Mouse (Mus musculus) MEL (cell line): ENCODE data around the gene Med24. TPM values are rescaled to one million over a fixed set of nuclear protein-coding genes. Genes with fewer than 3 reads are reported as not detected.
"Not testable (repeated sequence)": the region's sequence is repeated elsewhere in the genome, so short reads cannot be mapped to it uniquely, and the experiment has no call there.

Source experiments
- DNase-seq: peaks from one replicate; pipeline ENCODE4 v3.0.0; 2011; ENCODE audit warnings: low read depth, low spot score
- H3K27ac ChIP-seq: 2 replicates; pipeline ENCODE4 v1.5.1; 2012; ENCODE audit warnings: low read depth, mild to moderate bottlenecking, control low read depth, low read length, moderate library complexity; ENCODE audit not compliant: control insufficient read depth
- H3K27me3 ChIP-seq, 2 experiments: fragments of 150-350 bp in 1 of 2; sonication (generic) in 1 of 2; 2 replicates each; pipeline ENCODE4 v1.6.1; 2012; ENCODE audit warnings: low read length in 2 of 2, mild to moderate bottlenecking in 2 of 2, improper control_type of control experiment in 1 of 2, moderate library complexity in 1 of 2; ENCODE audit not compliant: insufficient read depth in 2 of 2, control insufficient read depth in 1 of 2
- H3K36me3 ChIP-seq, 2 experiments: 2 replicates each; pipeline ENCODE4 v1.6.1; 2012 to 2014; ENCODE audit warnings: low read length in 2 of 2, improper control_type of control experiment in 1 of 2, inconsistent platforms in 1 of 2, mild to moderate bottlenecking in 1 of 2; ENCODE audit not compliant: insufficient read depth in 2 of 2, control insufficient read depth in 1 of 2
- H3K4me1 ChIP-seq, 2 experiments: fragments of 150-350 bp in 1 of 2; sonication (generic) in 1 of 2; 2 replicates each; pipeline ENCODE4 v1.6.1; 2012; ENCODE audit warnings: low read length in 2 of 2, improper control_type of control experiment in 1 of 2, mild to moderate bottlenecking in 1 of 2; ENCODE audit not compliant: insufficient read depth in 2 of 2, control insufficient read depth in 1 of 2
- H3K4me3 ChIP-seq, 2 experiments: fragments of 150-350 bp in 1 of 2; sonication (generic) in 1 of 2; 2 replicates each; pipeline ENCODE4 v1.5.1; 2012; ENCODE audit warnings: low read depth in 2 of 2, low read length in 2 of 2, mild to moderate bottlenecking in 2 of 2, moderate library complexity in 2 of 2, control low read depth in 1 of 2, improper control_type of control experiment in 1 of 2; ENCODE audit not compliant: control insufficient read depth in 1 of 2, insufficient read depth in 1 of 2
- H3K79me2 ChIP-seq: 2 replicates; pipeline ENCODE4 v1.6.1; 2012; ENCODE audit warnings: mild to moderate bottlenecking, low read length, moderate library complexity; ENCODE audit not compliant: control insufficient read depth, poor library complexity, insufficient read depth
- H3K9ac ChIP-seq: 2 replicates; pipeline ENCODE4 v1.6.1; 2012; ENCODE audit warnings: low read depth, mild to moderate bottlenecking, control low read depth, low read length, moderate library complexity; ENCODE audit not compliant: control insufficient read depth, poor library complexity, severe bottlenecking
- H3K9me3 ChIP-seq: fragments of 150-350 bp; sonication (generic); replicated peaks from 2 replicates; pipeline ENCODE4 v1.6.1; 2012; ENCODE audit warnings: mild to moderate bottlenecking, low read length, improper control_type of control experiment, moderate library complexity; ENCODE audit not compliant: insufficient read depth
- BHLHE40 ChIP-seq: IDR thresholded peaks from 2 replicates; pipeline ENCODE4 v1.6.1; 2012; ENCODE audit warnings: low read depth, mild to moderate bottlenecking, inconsistent platforms, low read length, improper control_type of control experiment, borderline replicate concordance
- CTCF ChIP-seq, 3 experiments: IDR thresholded peaks in 2 of 3; conservative IDR thresholded peaks in 1 of 3; 2 replicates each; pipeline ENCODE4 v1.5.1; 2011 to 2012; ENCODE audit warnings: low read length in 3 of 3, low read depth in 2 of 3, mild to moderate bottlenecking in 2 of 3, improper control_type of control experiment in 1 of 3, inconsistent platforms in 1 of 3, mixed read lengths in 1 of 3, moderate library complexity in 1 of 3; ENCODE audit not compliant: control insufficient read depth in 1 of 3, insufficient read depth in 1 of 3, poor library complexity in 1 of 3, severe bottlenecking in 1 of 3
- E2F4 ChIP-seq: IDR thresholded peaks from 2 replicates; pipeline ENCODE4 v1.6.1; 2011; ENCODE audit warnings: low read depth, low read length, improper control_type of control experiment, borderline replicate concordance
- ELF1 ChIP-seq: IDR thresholded peaks from 2 replicates; pipeline ENCODE4 v1.6.1; 2014; ENCODE audit warnings: low read depth, mild to moderate bottlenecking, inconsistent platforms, low read length, improper control_type of control experiment, moderate library complexity
- EP300 ChIP-seq, 2 experiments: IDR thresholded peaks; 2 replicates each; pipeline ENCODE4 v1.6.1; 2011; ENCODE audit warnings: improper control_type of control experiment in 2 of 2, low read length in 2 of 2, low read depth in 1 of 2, mild to moderate bottlenecking in 1 of 2
- ETS1 ChIP-seq: IDR thresholded peaks from 2 replicates; pipeline ENCODE4 v1.6.1; 2012; ENCODE audit warnings: low read depth, mild to moderate bottlenecking, inconsistent platforms, low read length, improper control_type of control experiment, moderate library complexity
- GABPA ChIP-seq: IDR thresholded peaks from 2 replicates; pipeline ENCODE4 v1.6.1; 2012; ENCODE audit warnings: low read depth, mild to moderate bottlenecking, inconsistent platforms, low read length, improper control_type of control experiment, moderate library complexity
- GATA1 ChIP-seq: IDR thresholded peaks from 2 replicates; pipeline ENCODE4 v1.6.1; 2011; ENCODE audit warnings: low read depth, low read length, improper control_type of control experiment
- HCFC1 ChIP-seq: IDR thresholded peaks from 2 replicates; pipeline ENCODE4 v1.6.1; 2012; ENCODE audit warnings: low read depth, mild to moderate bottlenecking, inconsistent platforms, low read length, improper control_type of control experiment, moderate library complexity
- JUND ChIP-seq: IDR thresholded peaks from 2 replicates; pipeline ENCODE4 v1.6.1; 2011; ENCODE audit warnings: low read depth, mild to moderate bottlenecking, improper control_type of control experiment, low read length
- KAT2A ChIP-seq: conservative IDR thresholded peaks from 2 replicates; pipeline ENCODE4 v1.6.1; 2012; ENCODE audit warnings: low read depth, low read length, improper control_type of control experiment, inconsistent platforms
- MYB ChIP-seq: IDR thresholded peaks from 2 replicates; pipeline ENCODE4 v1.6.1; 2011; ENCODE audit warnings: mild to moderate bottlenecking, low read depth, low read length, improper control_type of control experiment
- MYC ChIP-seq: IDR thresholded peaks from 2 replicates; pipeline ENCODE4 v1.6.1; 2011; ENCODE audit warnings: low read depth, mild to moderate bottlenecking, low read length, improper control_type of control experiment, moderate library complexity
- NRF1 ChIP-seq: IDR thresholded peaks from 2 replicates; pipeline ENCODE4 v1.6.1; 2014; ENCODE audit warnings: low read depth, mild to moderate bottlenecking, inconsistent platforms, low read length, improper control_type of control experiment, moderate library complexity; ENCODE audit not compliant: poor library complexity, insufficient read depth, severe bottlenecking
- POLR2A ChIP-seq, 2 experiments: IDR thresholded peaks; 2 replicates each; pipeline ENCODE4 v1.6.1; 2011 to 2012; ENCODE audit warnings: low read length in 2 of 2, mild to moderate bottlenecking in 2 of 2, control low read depth in 1 of 2, improper control_type of control experiment in 1 of 2, low read depth in 1 of 2, moderate library complexity in 1 of 2; ENCODE audit not compliant: control insufficient read depth in 1 of 2, insufficient read depth in 1 of 2, poor library complexity in 1 of 2
- POLR2AphosphoS2 ChIP-seq: IDR thresholded peaks from 2 replicates; pipeline ENCODE4 v1.6.1; 2011; ENCODE audit warnings: low read length, improper control_type of control experiment
- POLR2AphosphoS5 ChIP-seq: IDR thresholded peaks from 2 replicates; pipeline ENCODE4 v1.6.1; 2012; ENCODE audit warnings: low read depth, borderline replicate concordance, mild to moderate bottlenecking, inconsistent platforms, low read length, moderate library complexity, mixed read lengths
- RAD21 ChIP-seq: IDR thresholded peaks from 2 replicates; pipeline ENCODE4 v1.6.1; 2011; ENCODE audit warnings: mild to moderate bottlenecking, low read depth, low read length, improper control_type of control experiment
- RCOR1 ChIP-seq: IDR thresholded peaks from 2 replicates; pipeline ENCODE4 v1.6.1; 2012; ENCODE audit warnings: low read depth, mild to moderate bottlenecking, inconsistent platforms, low read length, improper control_type of control experiment
- SIN3A ChIP-seq: IDR thresholded peaks from 2 replicates; pipeline ENCODE4 v1.6.1; 2012; ENCODE audit warnings: low read length, improper control_type of control experiment, inconsistent platforms
- SMC3 ChIP-seq: IDR thresholded peaks from 2 replicates; pipeline ENCODE4 v1.6.1; 2011; ENCODE audit warnings: low read depth, low read length, improper control_type of control experiment
- TAL1 ChIP-seq: IDR thresholded peaks from 2 replicates; pipeline ENCODE4 v1.6.1; 2012; ENCODE audit warnings: mild to moderate bottlenecking, inconsistent platforms, low read length, moderate library complexity, mixed read lengths
- TBP ChIP-seq: IDR thresholded peaks from 2 replicates; pipeline ENCODE4 v1.8.0; 2011; ENCODE audit warnings: low read depth, low read length, improper control_type of control experiment
- TCF12 ChIP-seq: IDR thresholded peaks from 2 replicates; pipeline ENCODE4 v1.6.1; 2014; ENCODE audit warnings: low read depth, mild to moderate bottlenecking, inconsistent platforms, low read length, improper control_type of control experiment, moderate library complexity
- UBTF ChIP-seq: IDR thresholded peaks from 2 replicates; pipeline ENCODE4 v1.6.1; 2012; ENCODE audit warnings: low read depth, mild to moderate bottlenecking, inconsistent platforms, low read length, improper control_type of control experiment, moderate library complexity, borderline replicate concordance; ENCODE audit not compliant: insufficient read depth
- ZC3H11A ChIP-seq: IDR thresholded peaks from 2 replicates; pipeline ENCODE4 v1.6.1; 2012; ENCODE audit warnings: low read depth, mild to moderate bottlenecking, inconsistent platforms, low read length, improper control_type of control experiment
- ZKSCAN1 ChIP-seq: IDR thresholded peaks from 2 replicates; pipeline ENCODE4 v1.6.1; 2012; ENCODE audit warnings: low read depth, mild to moderate bottlenecking, inconsistent platforms, low read length, improper control_type of control experiment, moderate library complexity
- ZMIZ1 ChIP-seq: IDR thresholded peaks from 2 replicates; pipeline ENCODE4 v1.6.1; 2012; ENCODE audit warnings: low read depth, mild to moderate bottlenecking, inconsistent platforms, low read length, improper control_type of control experiment, moderate library complexity
- ZNF384 ChIP-seq: IDR thresholded peaks from 2 replicates; pipeline ENCODE4 v1.6.1; 2012; ENCODE audit warnings: low read depth, mild to moderate bottlenecking, inconsistent platforms, low read length, improper control_type of control experiment
- polyA plus RNA-seq, 2 experiments: library from polyadenylated mRNA; stranded (reverse) in 1 of 2; unstranded in 1 of 2; fragments of >175 nt in 1 of 2; fragments of >200 nt in 1 of 2; gene quantifications; 2 replicates each; pipeline versions ENCODE4 v1.2.1 to v1.2.4; 2012; ENCODE audit warnings: low replicate concordance in 2 of 2, low read depth in 1 of 2; ENCODE audit not compliant: insufficient read length in 2 of 2, insufficient read depth in 1 of 2, missing spikeins in 1 of 2
- total RNA-seq: library from RNA; depleted of rRNA; stranded (reverse); fragments of 300-350 nt; gene quantifications from 2 replicates; pipeline ENCODE4 v1.2.3, GENCODE M21; 2012

The Med24 gene
- total and polyA plus RNA-seq, 3 experiments: 37.5 to 89.8 TPM; not detected in 1

DNA sequence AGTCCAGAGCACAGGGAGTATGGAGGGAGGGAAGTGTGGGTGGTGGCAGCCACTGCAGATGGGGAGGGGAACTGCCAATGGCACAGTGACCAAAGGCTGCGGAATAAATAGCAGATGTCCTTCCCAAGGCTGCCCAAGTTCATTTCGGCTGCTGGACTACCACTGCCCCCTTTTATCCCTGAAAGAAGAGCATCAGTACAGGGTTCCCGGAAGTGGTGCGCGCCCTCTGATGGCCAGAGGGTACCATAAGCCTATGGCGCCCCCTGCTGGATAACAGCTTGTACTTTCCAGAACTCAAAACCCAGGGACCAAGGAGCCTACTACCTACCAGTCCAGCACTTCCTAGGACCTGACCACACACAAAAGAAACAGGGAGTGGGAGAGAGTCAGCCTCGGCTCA lies 56.1 kb downstream of the Med24 start:
- DNase-seq: peak; percentile 86
- not testable (repeated sequence) for H3K79me2 ChIP-seq, H3K27me3 ChIP-seq
- H3K4me1 ChIP-seq: peaks cover 22 to 45% of the 10 kb centered on the region in 2 experiments
- H3K4me3 ChIP-seq: peak overlapping the region; percentile 41 to 42
- peak overlapping the region; percentile 25 for H3K9ac ChIP-seq
- TF ChIP-seq RAD21 (peak; percentile 34), CTCF (IDR thresholded peaks at IDR 0.05 in 2 of 3, conservative IDR thresholded peaks at IDR 0.05 in 1 of 3; ENCODE audit: control insufficient read depth in 1 of 3, insufficient read depth in 1 of 3, low read depth in 2 of 3, low read length in 3 of 3, poor library complexity in 1 of 3, severe bottlenecking in 1 of 3) (peak; percentile 34 to 67 (median 62); a peak in 5 of 6 replicates), HCFC1 (0 out of 2 replicates have a peak, but pooled peaks have one; percentile 37), ELF1 (peak; percentile 85), SMC3 (peak; percentile 33)
- TF ChIP-seq, all 39 proteins: peak for 5; not testable (repeated sequence) for 34
- H3K36me3 ChIP-seq: peaks cover 0 to 23% of the 10 kb centered on the region in 2 experiments; a peak in 2 of 4 replicates
- peak overlapping the region; percentile 44 for H3K27ac ChIP-seq
- not testable (repeated sequence) for H3K9me3 ChIP-seq

DNA sequence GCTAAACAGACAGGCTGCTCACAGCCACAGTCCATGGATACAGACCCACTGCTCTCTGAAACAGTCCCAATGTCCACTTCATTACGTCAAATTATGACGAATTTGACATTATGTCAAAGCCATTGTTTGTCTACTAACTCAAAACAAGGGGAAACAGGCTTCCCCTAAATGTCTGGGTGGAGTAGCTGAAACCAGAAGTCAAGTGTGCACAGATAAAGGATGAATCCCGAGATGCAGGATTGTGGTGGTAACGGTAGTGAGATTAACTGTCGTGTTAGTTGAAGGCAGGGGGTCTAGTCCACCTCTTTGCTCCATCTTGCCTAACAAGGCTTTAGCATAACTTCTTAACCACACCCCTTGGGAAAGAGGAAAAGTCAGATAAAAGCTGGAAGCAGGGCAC lies 56.8 kb downstream of the Med24 start:
- peak; percentile 64 for DNase-seq
- Histone ChIP-seq H3K36me3 (peaks cover 0 to 23% of the 10 kb centered on the region in 2 experiments; a peak in 2 of 4 replicates), H3K27ac (peak overlapping the region; percentile 45), H3K9ac (peak overlapping the region; percentile 26), H3K9me3 (no peaks in the 10 kb centered on the region), H3K4me3 (peak overlapping the region; percentile 41 to 42), H3K4me1 (peaks cover 22 to 45% of the 10 kb centered on the region in 2 experiments), H3K79me2 (no peaks in the 10 kb centered on the region), H3K27me3 (no peaks in the 10 kb centered on the region)
- TF ChIP-seq TAL1 (no peak), RCOR1 (peak; percentile 86), GABPA (no peak), E2F4 (no peak), POLR2A (IDR thresholded peaks at IDR 0.05; ENCODE audit: control insufficient read depth in 1 of 2, insufficient read depth in 1 of 2, low read depth in 1 of 2, low read length in 2 of 2, poor library complexity in 1 of 2) (0 out of 4 replicates have a peak, but pooled peaks of 1 of the 2 experiments have one; percentile 2), ETS1 (peak; percentile 62), JUND (no peak), POLR2AphosphoS2 (no peak), UBTF (no peak), MYC (no peak; the same call in 1 of the 2 replicates), TBP (no peak), SIN3A (no peak; the same call in 1 of the 2 replicates), POLR2AphosphoS5 (no peak), KAT2A (no peak), NRF1 (no peak), EP300 (IDR thresholded peaks at IDR 0.05; ENCODE audit: low read depth in 1 of 2, low read length in 2 of 2) (peak; percentile 76 to 84), ELF1 (no peak), TCF12 (peak; percentile 59; the same call in 1 of the 2 replicates), MYB (peak; percentile 71), ZC3H11A (no peak), ZNF384 (no peak), BHLHE40 (peak; percentile 34; the same call in 1 of the 2 replicates), ZMIZ1 (no peak), ZKSCAN1 (no peak), GATA1 (peak; percentile 78)
